Mouse (Mus musculus): ENCODE data around the gene Olfr851.

Gene Olfr851

DNA sequence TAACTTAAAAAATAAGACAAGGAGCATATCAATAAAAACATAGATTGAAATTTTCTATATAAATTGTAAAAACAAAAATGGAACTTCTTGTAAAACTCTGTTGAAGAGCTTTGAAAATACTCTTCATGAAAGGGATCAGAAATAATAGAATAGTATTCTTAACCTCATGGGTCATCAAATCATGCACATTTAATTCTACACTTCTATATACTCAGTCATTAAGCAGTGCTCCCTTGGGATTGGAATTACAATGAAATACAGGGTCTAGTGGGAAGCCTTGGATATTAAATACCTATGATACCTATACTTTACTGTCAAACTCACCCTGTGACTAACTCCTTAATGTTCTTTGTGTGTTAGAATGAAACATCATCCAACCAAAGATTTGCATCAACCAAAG lies at the start of gene Olfr851:
Gene Olfr851 (plus strand): TSS at position 301 of the 400 bp plus-strand sequence.
- no peak for DNase-seq

GRCm38 (mm10) chr9:19478148-19478547 lies 14.9 kb upstream of the Olfr851 start, which contains the start of gene Olfr850:
Gene Olfr850, minus strand, starts transcription at chr9:19478248.
- DNase-seq = no peak

GRCm38 (mm10) chr9:19540976-19541375 lies 47.9 kb downstream of the Olfr851 start, which contains the start of gene Olfr853:
Gene Olfr853, minus strand, starts transcription at chr9:19541076.
- no peak for DNase-seq
